Comparison of ENCODE assay signal across 30 mouse cellular contexts in the genomic region with DNA sequence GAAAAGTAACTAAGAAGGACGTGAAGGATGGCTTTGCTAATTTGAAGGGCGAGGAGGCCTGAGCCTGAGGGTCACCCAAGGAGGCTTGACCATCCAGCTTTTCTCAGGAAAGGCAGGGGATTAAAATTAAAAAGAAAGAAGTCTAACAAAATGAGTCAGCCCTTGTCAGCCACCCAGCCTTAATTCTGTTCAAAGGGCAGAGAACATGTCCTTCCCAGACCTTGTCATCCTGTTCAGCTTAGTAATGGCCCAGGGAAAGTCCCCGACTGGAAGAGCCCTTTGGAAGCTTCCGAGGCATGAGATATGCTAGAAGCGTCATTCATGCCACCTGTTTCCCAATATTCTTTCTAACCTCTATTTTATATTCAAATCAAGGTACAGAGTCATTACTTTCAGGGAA. TPM values are rescaled to one million over a fixed set of nuclear protein-coding genes. Genes with fewer than 3 reads are reported as not detected.
DNase-seq lines count a peak whose midpoint lies in the region; ATAC-seq and TF ChIP-seq lines count a peak whose summit lies in the region.
"Had no signal": no experiment of that assay in that cellular context is flagged by ENCODE, and none has a peak within 500 bp of the region (broad histone marks: within the 10 kb centered on the region; RNA-seq: fewer than 3 reads in every experiment).

No protein-coding gene starts in this region.

- DNase-seq in adrenal gland, adult 2 months = peak; percentile 72
- no peak for DNase-seq in adrenal gland, postnatal 25 days
- DNase-seq in kidney, postnatal 36 days = peak; percentile 48 to 49
- no peak for DNase-seq in kidney, postnatal 25 days
- DNase-seq in retina, postnatal 1 day = no peak
- DNase-seq: cerebellum, adult 8-10 months; cerebellum, postnatal 36 days; gastrocnemius, postnatal 25 days; heart, adult 11 months; heart, postnatal 10 days; kidney, postnatal 14 days; layer of hippocampus, postnatal 36 days; left cerebral cortex, postnatal 4 days; liver, postnatal 0 days; lung, postnatal 4 days had no signal

- H3K27ac ChIP-seq in intestine, postnatal 0 days (ENCODE audit: low read depth, low read length) = no peak overlapping the region
- no peak overlapping the region for H3K27ac ChIP-seq in intestine, embryonic 16.5 days (ENCODE audit: low read length)
- H3K27ac ChIP-seq in small intestine, adult 2 months (ENCODE audit: insufficient read depth, low read depth, low read length) = peak overlapping the region; percentile 70
- H3K27ac ChIP-seq: forebrain, embryonic 13.5 days; heart, embryonic 13.5 days; hindbrain, embryonic 10.5 days; hindbrain, embryonic 15.5 days; layer of hippocampus, adult 2 months; liver, embryonic 12.5 days; midbrain, embryonic 12.5 days; neural tube, embryonic 12.5 days had no signal

- peak; percentile 58; the same call in 1 of the 2 replicates for ATAC-seq in intestine, postnatal 0 days
- no peak for ATAC-seq in intestine, embryonic 16.5 days
- ATAC-seq: forebrain, embryonic 13.5 days; inflammation-experienced regulatory T-cells, adult 6 months; liver, embryonic 12.5 days; liver, postnatal 0 days; lung, postnatal 0 days had no signal

- no peaks in the 10 kb centered on the region for H3K27me3 ChIP-seq in intestine, postnatal 0 days (replicated peaks; ENCODE audit: control insufficient read depth, insufficient read depth, low read length)
- H3K27me3 ChIP-seq in intestine, embryonic 16.5 days (replicated peaks; ENCODE audit: control insufficient read depth, insufficient read depth, low read length) = no peaks in the 10 kb centered on the region
- no peaks in the 10 kb centered on the region for H3K27me3 ChIP-seq in small intestine, adult 2 months (ENCODE audit: control insufficient read depth, insufficient read depth, low read length)
- H3K27me3 ChIP-seq: forebrain, embryonic 13.5 days; heart, embryonic 13.5 days; hindbrain, embryonic 15.5 days; liver, embryonic 12.5 days; midbrain, embryonic 12.5 days; neural tube, embryonic 12.5 days had no signal

- TF ChIP-seq POLR2A in small intestine, adult 2 months (IDR thresholded peaks at IDR 0.05; ENCODE audit: low read depth, low read length) = no peak

- H3K4me2 ChIP-seq in intestine, postnatal 0 days (replicated peaks; ENCODE audit: low read depth) = no peak overlapping the region
- H3K4me2 ChIP-seq in intestine, embryonic 16.5 days (ENCODE audit: low read depth, low read length) = no peak overlapping the region
- H3K4me2 ChIP-seq: forebrain, embryonic 13.5 days; heart, embryonic 13.5 days; hindbrain, embryonic 15.5 days; liver, embryonic 12.5 days; midbrain, embryonic 12.5 days; neural tube, embryonic 12.5 days had no signal

- H3K4me1 ChIP-seq in intestine, postnatal 0 days (replicated peaks; ENCODE audit: control insufficient read depth, insufficient read depth, low read length) = no peaks in the 10 kb centered on the region
- H3K4me1 ChIP-seq in intestine, embryonic 16.5 days (ENCODE audit: control insufficient read depth, insufficient read depth, low read length) = peaks cover 3% of the 10 kb centered on the region; the same call in 1 of the 2 replicates
- H3K4me1 ChIP-seq in small intestine, adult 2 months (ENCODE audit: control insufficient read depth, insufficient read depth, insufficient read length, low read length) = peaks cover 11% of the 10 kb centered on the region; the same call in 1 of the 2 replicates
- H3K4me1 ChIP-seq: forebrain, embryonic 13.5 days; hindbrain, embryonic 15.5 days; liver, embryonic 12.5 days; midbrain, embryonic 12.5 days; neural tube, embryonic 12.5 days had no signal

- TF ChIP-seq CTCF in intestine, postnatal 0 days (IDR thresholded peaks at IDR 0.05; ENCODE audit: low read depth) = no peak
- no peak for TF ChIP-seq CTCF in small intestine, adult 2 months (IDR thresholded peaks at IDR 0.05; ENCODE audit: extremely low read depth, insufficient read length, insufficient replicate concordance, low read depth, low read length)

- no peak overlapping the region for H3K4me3 ChIP-seq in intestine, postnatal 0 days (ENCODE audit: low read depth, low read length)
- H3K4me3 ChIP-seq in intestine, embryonic 16.5 days (ENCODE audit: low read length) = no peak overlapping the region
- no peak overlapping the region for H3K4me3 ChIP-seq in small intestine, adult 2 months (ENCODE audit: low read depth, low read length)
- H3K4me3 ChIP-seq: forebrain, embryonic 13.5 days; heart, embryonic 13.5 days; hindbrain, embryonic 10.5 days; hindbrain, embryonic 15.5 days; layer of hippocampus, adult 2 months; liver, embryonic 12.5 days; megakaryocyte, embryonic 14.5 days; midbrain, embryonic 12.5 days; myocyte; neural tube, embryonic 12.5 days had no signal

- H3K9ac ChIP-seq in intestine, postnatal 0 days (ENCODE audit: low read depth, low read length) = no peak overlapping the region
- H3K9ac ChIP-seq in intestine, embryonic 16.5 days (ENCODE audit: low read depth, low read length) = no peak overlapping the region
- H3K9ac ChIP-seq: forebrain, embryonic 13.5 days; heart, embryonic 13.5 days; hindbrain, embryonic 15.5 days; liver, embryonic 12.5 days; liver, postnatal 0 days; midbrain, embryonic 12.5 days; neural tube, embryonic 12.5 days had no signal

- no peaks in the 10 kb centered on the region for H3K9me3 ChIP-seq in intestine, postnatal 0 days (ENCODE audit: control insufficient read depth)
- no peaks in the 10 kb centered on the region for H3K9me3 ChIP-seq in intestine, embryonic 16.5 days (ENCODE audit: control insufficient read depth, low read length)
- H3K9me3 ChIP-seq: forebrain, embryonic 13.5 days; heart, embryonic 13.5 days; hindbrain, embryonic 10.5 days; hindbrain, embryonic 15.5 days; liver, embryonic 12.5 days; megakaryocyte, embryonic 14.5 days; midbrain, embryonic 12.5 days; neural tube, embryonic 12.5 days had no signal

- WGBS in intestine, postnatal 0 days = 63% methylated on average over 5 of the region's 5 CpGs
- 85% methylated on average over 5 of the region's 5 CpGs for WGBS in intestine, embryonic 16.5 days
- WGBS in small intestine, adult 2 months = 56% methylated on average over 5 of the region's 5 CpGs

- H3K36me3 ChIP-seq in intestine, postnatal 0 days (ENCODE audit: control insufficient read depth, insufficient read depth) = no peaks in the 10 kb centered on the region
- no peaks in the 10 kb centered on the region for H3K36me3 ChIP-seq in intestine, embryonic 16.5 days (ENCODE audit: control insufficient read depth, insufficient read depth, low read length)
- no peaks in the 10 kb centered on the region for H3K36me3 ChIP-seq in small intestine, adult 2 months (ENCODE audit: control insufficient read depth, insufficient read depth, low read length)
- H3K36me3 ChIP-seq: heart, embryonic 13.5 days; hindbrain, embryonic 10.5 days; hindbrain, embryonic 15.5 days; liver, embryonic 12.5 days; midbrain, embryonic 12.5 days; neural tube, embryonic 12.5 days had no signal

RNA-seq across cellular contexts. Expression of gene Il34, which starts 2.7 kb away (rescaled TPM):
- total RNA-seq in adrenal gland, adult 2 months (2021) = 10 to 100 TPM; 42.8 to 63.0 TPM
- polyA plus RNA-seq in adrenal gland, adult 2 months (2012; rRNA removed) = 115 and 187 TPM in 2 replicates
- total RNA-seq in adrenal gland, postnatal 25 days (2021) = 21.6 and 38.6 TPM in 2 replicates
- 2.7 and 3.0 TPM in 2 replicates for polyA plus RNA-seq in intestine, postnatal 0 days (2015; fragmentation: Nextera tagmentation; extraction: Ambion mirVana)
- polyA plus RNA-seq in intestine, embryonic 16.5 days (2015; fragmentation: Nextera tagmentation; extraction: Ambion mirVana) = 2.0 and 2.4 TPM in 2 replicates
- polyA plus RNA-seq in small intestine, adult 2 months (2012; rRNA removed) = 7.6 and 16.7 TPM in 2 replicates
- polyA plus RNA-seq: inflammation-experienced regulatory T-cells, adult 6 months; liver, embryonic 12.5 days had no signal

RNA-seq across cellular contexts. Expression of gene Cog4, which starts 43.4 kb away (rescaled TPM):
- total RNA-seq in adrenal gland, adult 2 months (2021) = 10 to 100 TPM; 85.3 to 87.0 TPM
- 21.0 and 21.3 TPM in 2 replicates for polyA plus RNA-seq in adrenal gland, adult 2 months (2012; rRNA removed)
- total RNA-seq in adrenal gland, postnatal 25 days (2021) = 75.8 and 100 TPM in 2 replicates
- 40.2 and 46.1 TPM in 2 replicates for polyA plus RNA-seq in intestine, postnatal 0 days (2015; fragmentation: Nextera tagmentation; extraction: Ambion mirVana)
- 78.5 and 79.3 TPM in 2 replicates for polyA plus RNA-seq in intestine, embryonic 16.5 days (2015; fragmentation: Nextera tagmentation; extraction: Ambion mirVana)
- 13.5 and 21.6 TPM in 2 replicates for polyA plus RNA-seq in small intestine, adult 2 months (2012; rRNA removed)

RNA-seq across cellular contexts. Expression of gene Sf3b3, which starts 43.6 kb away (rescaled TPM):
- total RNA-seq in adrenal gland, adult 2 months (2021) = 10 to 100 TPM; 64.7 to 65.6 TPM
- polyA plus RNA-seq in adrenal gland, adult 2 months (2012; rRNA removed) = 13.2 and 21.1 TPM in 2 replicates
- 81.6 and 86.5 TPM in 2 replicates for total RNA-seq in adrenal gland, postnatal 25 days (2021)
- 29.7 and 33.4 TPM in 2 replicates for polyA plus RNA-seq in intestine, postnatal 0 days (2015; fragmentation: Nextera tagmentation; extraction: Ambion mirVana)
- polyA plus RNA-seq in intestine, embryonic 16.5 days (2015; fragmentation: Nextera tagmentation; extraction: Ambion mirVana) = 107 and 114 TPM in 2 replicates
- polyA plus RNA-seq in small intestine, adult 2 months (2012; rRNA removed) = 9.1 and 14.4 TPM in 2 replicates

Comparison
In these comparisons a context has a peak if more than half of its experiments do, and no peak if none do; other contexts are left out.
1. DNase-seq: peak in adrenal gland, adult 2 months (single experiment) and kidney, postnatal 36 days (2 of 2); none in adrenal gland, postnatal 25 days (single experiment), kidney, postnatal 25 days (0 of 2) and retina, postnatal 1 day (single experiment).